Mouse (Mus musculus) lung, embryonic 16.5 days (tissue): ENCODE measurements around the gene Gnptab. TPM values are rescaled to one million over a fixed set of nuclear protein-coding genes. Genes with fewer than 3 reads are reported as not detected.

Experiments used
- ATAC-seq: fragments of 200-750 bp; cut with Nextera tagmentation; 2 replicates; pipeline ENCODE4 v1.8.0; 2017; ENCODE audit warnings: low read depth, mild to moderate bottlenecking, moderate library complexity
- H3K27ac ChIP-seq: fragments of 300-500 bp; sonication (generic); 2 replicates; pipeline ENCODE4 v1.5.1; 2014; ENCODE audit warnings: mild to moderate bottlenecking, control low read depth, low read length
- H3K27me3 ChIP-seq: fragments of 300-500 bp; sonication (generic); 2 replicates; pipeline ENCODE4 v1.6.1; 2014; ENCODE audit warnings: low read depth, low read length, mixed read lengths; ENCODE audit not compliant: control insufficient read depth, insufficient read depth
- H3K36me3 ChIP-seq: fragments of 300-500 bp; sonication (generic); 2 replicates; pipeline ENCODE4 v1.6.1; 2014; ENCODE audit warnings: low read length; ENCODE audit not compliant: control insufficient read depth, insufficient read depth
- H3K4me1 ChIP-seq: fragments of 300-500 bp; sonication (generic); replicated peaks from 2 replicates; pipeline ENCODE4 v1.6.1; 2014; ENCODE audit warnings: low read length, mixed read lengths; ENCODE audit not compliant: control insufficient read depth, insufficient read depth
- H3K4me2 ChIP-seq: fragments of 300-500 bp; sonication (generic); 2 replicates; pipeline ENCODE4 v1.6.1; 2014; ENCODE audit warnings: low read depth, low read length, control low read depth
- H3K4me3 ChIP-seq: fragments of 300-500 bp; sonication (generic); 2 replicates; pipeline ENCODE4 v1.5.1; 2014; ENCODE audit warnings: mild to moderate bottlenecking, low read length, control low read depth
- H3K9ac ChIP-seq: fragments of 300-500 bp; sonication (generic); 2 replicates; pipeline ENCODE4 v1.6.1; 2014; ENCODE audit warnings: low read length, control low read depth
- H3K9me3 ChIP-seq: fragments of 300-500 bp; sonication (generic); 2 replicates; pipeline ENCODE4 v1.6.1; 2016; ENCODE audit warnings: low read length; ENCODE audit not compliant: control insufficient read depth
- WGBS: fragments of 180-500 bp; shearing (Covaris S2); extraction: QIAGEN DNeasy Blood & Tissue Kit; methylation state at CpG from one replicate; pipeline ENCODE4 v1.1.7; 2014; 5-methylcytosine and 5-hydroxymethylcytosine counted together
- polyA plus RNA-seq: library from polyadenylated mRNA; unstranded; fragments of >200 nt; fragmentation: Nextera tagmentation; extraction: Ambion mirVana; gene quantifications from 2 replicates; pipeline ENCODE4 v1.2.1, GENCODE M21; 2015

Gene Gnptab
- 16.8 and 18.1 TPM in 2 replicates for polyA plus RNA-seq

DNA sequence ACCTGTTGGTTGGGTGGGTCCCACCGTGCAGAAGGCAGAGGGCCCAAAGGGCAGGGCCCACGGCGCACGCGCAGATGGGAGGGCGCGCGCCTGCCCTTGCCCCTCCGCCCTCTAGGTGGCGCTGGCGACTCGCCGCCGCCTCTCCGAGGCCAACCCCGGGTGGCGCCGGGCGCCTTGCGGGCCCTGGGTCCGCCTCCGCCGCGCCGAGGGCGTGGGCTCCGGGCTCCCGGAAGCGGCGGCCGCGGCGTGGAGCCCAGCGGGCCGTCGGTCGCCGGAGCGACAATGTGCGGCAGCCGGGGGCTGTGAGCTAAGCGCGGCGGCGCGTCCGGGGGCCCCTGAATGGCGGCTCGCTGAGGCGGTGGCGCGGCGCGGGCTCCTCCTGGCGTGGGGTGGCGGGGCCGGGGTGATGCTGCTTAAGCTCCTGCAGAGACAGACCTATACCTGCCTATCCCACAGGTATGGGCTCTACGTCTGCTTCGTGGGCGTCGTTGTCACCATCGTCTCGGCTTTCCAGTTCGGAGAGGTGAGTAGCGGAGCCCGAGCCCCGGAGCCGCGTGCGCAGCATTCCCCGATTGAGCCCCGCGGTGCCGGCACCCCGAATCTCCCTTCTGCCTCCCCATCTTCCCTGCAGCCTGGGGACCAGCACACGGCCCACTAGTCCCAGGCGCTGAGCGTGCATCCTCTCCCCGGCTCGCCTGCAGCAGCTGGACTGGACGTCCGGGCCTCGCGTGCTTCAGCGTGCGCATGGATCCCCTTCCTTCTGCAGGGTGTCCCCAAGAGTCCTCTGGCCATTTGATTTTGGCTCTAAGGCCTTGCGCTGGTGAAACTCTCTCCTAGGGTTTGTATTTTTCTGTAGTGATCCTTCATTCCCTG, at the start of gene Gnptab, which contains the start of gene Dram1:
Gene Gnptab (plus strand): TSS at position 120 of the 873 bp plus-strand sequence.
Gene Dram1 (minus strand): TSS at position 68 of the 873 bp plus-strand sequence.
- H3K27me3 ChIP-seq, result no peaks in the 10 kb centered on the region
- no peaks in the 10 kb centered on the region for H3K9me3 ChIP-seq
- peaks cover 22% of the 10 kb centered on the region for H3K4me1 ChIP-seq
- H3K9ac ChIP-seq, result peak within 1 kb of the TSS; percentile 77
- peak within 1 kb of the TSS; percentile 79 for H3K4me2 ChIP-seq
- peak within 1 kb of the TSS; percentile 75 for H3K27ac ChIP-seq
- H3K4me3 ChIP-seq, result peak within 1 kb of the TSS; percentile 81
- peak; percentile 87 for ATAC-seq
- no peaks in the 10 kb centered on the region for H3K36me3 ChIP-seq
- WGBS, result under 1% methylated on average over 80 of the region's 87 CpGs

GRCm38 (mm10) chr10:88330695-88331094, 48.2 kb upstream of the Gnptab start:
- no peaks in the 10 kb centered on the region; the same call in 1 of the 2 replicates for H3K36me3 ChIP-seq
- no peaks in the 10 kb centered on the region for H3K27me3 ChIP-seq
- no peak overlapping the region for H3K4me2 ChIP-seq
- H3K9me3 ChIP-seq, result no peaks in the 10 kb centered on the region
- no peak overlapping the region for H3K27ac ChIP-seq
- no peak overlapping the region for H3K9ac ChIP-seq
- no peaks in the 10 kb centered on the region; the same call in 1 of the 2 replicates for H3K4me1 ChIP-seq
- no peak overlapping the region for H3K4me3 ChIP-seq
- 13% methylated on average over 5 of the region's 5 CpGs for WGBS
- ATAC-seq, result no peak

GRCm38 (mm10) chr10:88340660-88341059, 38.3 kb upstream of the Gnptab start:
- peaks cover 6% of the 10 kb centered on the region; the same call in 1 of the 2 replicates for H3K4me1 ChIP-seq
- no peak for ATAC-seq

DNA sequence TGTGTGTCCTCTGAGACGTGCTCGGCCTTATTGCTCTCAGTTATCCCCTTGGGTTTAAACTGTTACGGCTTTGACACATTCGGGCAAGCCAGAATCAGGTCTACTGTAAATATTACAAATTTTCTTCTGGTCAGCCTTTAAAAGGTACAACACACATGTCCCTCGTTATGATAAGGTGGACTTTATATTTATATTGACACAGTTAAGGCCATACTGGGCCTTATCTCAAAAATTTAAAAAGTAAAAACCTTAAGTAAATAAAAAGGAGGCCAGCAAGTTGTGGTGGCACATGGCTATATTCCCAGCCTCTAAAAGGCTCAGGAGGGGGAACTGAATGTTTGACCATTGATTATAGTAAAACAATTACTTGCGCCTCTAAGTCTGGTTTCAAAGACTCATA, 37.6 kb upstream of the Gnptab start:
- Histone ChIP-seq H3K27ac (peak overlapping the region; percentile 51), H3K9ac (no peak overlapping the region), H3K27me3 (no peaks in the 10 kb centered on the region), H3K4me3 (no peak overlapping the region), H3K9me3 (0 out of 2 replicates have a peak, but pooled peaks cover under 1% of the 10 kb centered on the region), H3K4me2 (no peak overlapping the region), H3K36me3 (peaks cover 28% of the 10 kb centered on the region), H3K4me1 (peaks cover 8% of the 10 kb centered on the region; the same call in 1 of the 2 replicates)
- peak; percentile 52 for ATAC-seq
- 53% methylated on average over 6 of the region's 6 CpGs for WGBS

More at GRCm38 (mm10) chr10:88340660-88341059, 38.3 kb upstream of the Gnptab start:
- H3K9me3 ChIP-seq, result 0 out of 2 replicates have a peak, but pooled peaks cover 4% of the 10 kb centered on the region
- WGBS, result 87% methylated on average over 9 of the region's 9 CpGs
- H3K9ac ChIP-seq, result no peak overlapping the region
- H3K4me3 ChIP-seq, result no peak overlapping the region
- H3K36me3 ChIP-seq, result peaks cover 35% of the 10 kb centered on the region
- H3K4me2 ChIP-seq, result no peak overlapping the region
- peak overlapping the region; percentile 51 for H3K27ac ChIP-seq
- no peaks in the 10 kb centered on the region for H3K27me3 ChIP-seq

- Histone ChIP-seq H3K9me3 (no peaks in the 10 kb centered on the region), H3K4me2 (no peak overlapping the region), H3K36me3 (no peaks in the 10 kb centered on the region; the same call in 1 of the 2 replicates), H3K4me1 (peaks cover 21% of the 10 kb centered on the region), H3K27ac (peak overlapping the region; percentile 1; the same call in 1 of the 2 replicates), H3K27me3 (no peaks in the 10 kb centered on the region), H3K9ac (no peak overlapping the region), H3K4me3 (no peak overlapping the region)
- ATAC-seq, result no peak
- WGBS, result 51% methylated on average over 11 of the region's 11 CpGs
These were observed 33.0 kb upstream of the Gnptab start for GRCm38 (mm10) chr10:88345899-88346401.

- Histone ChIP-seq H3K4me1 (peaks cover 25% of the 10 kb centered on the region), H3K9me3 (no peaks in the 10 kb centered on the region), H3K4me2 (no peak overlapping the region), H3K36me3 (no peaks in the 10 kb centered on the region; the same call in 1 of the 2 replicates), H3K4me3 (no peak overlapping the region), H3K9ac (no peak overlapping the region), H3K27ac (peak overlapping the region; percentile 1; the same call in 1 of the 2 replicates), H3K27me3 (no peaks in the 10 kb centered on the region)
- no peak for ATAC-seq
- 70% methylated on average over 12 of the region's 12 CpGs for WGBS
These were observed 32.3 kb upstream of the Gnptab start for GRCm38 (mm10) chr10:88346454-88347245.

GRCm38 (mm10) chr10:88349800-88350199, 29.1 kb upstream of the Gnptab start:
- H3K4me2 ChIP-seq, result peak overlapping the region; percentile 29
- no peaks in the 10 kb centered on the region; the same call in 1 of the 2 replicates for H3K36me3 ChIP-seq
- no peaks in the 10 kb centered on the region for H3K27me3 ChIP-seq
- WGBS, result 46% methylated on average over 8 of the region's 8 CpGs
- peak overlapping the region; percentile 89 for H3K27ac ChIP-seq
- ATAC-seq, result peak; percentile 87
- H3K9ac ChIP-seq, result no peak overlapping the region; the same call in 1 of the 2 replicates
- H3K9me3 ChIP-seq, result no peaks in the 10 kb centered on the region
- H3K4me3 ChIP-seq, result no peak overlapping the region
- H3K4me1 ChIP-seq, result peaks cover 26% of the 10 kb centered on the region

GRCm38 (mm10) chr10:88350687-88351086, 28.2 kb upstream of the Gnptab start:
- Histone ChIP-seq H3K4me2 (peak overlapping the region; percentile 12; the same call in 1 of the 2 replicates), H3K4me1 (peaks cover 26% of the 10 kb centered on the region), H3K27me3 (no peaks in the 10 kb centered on the region), H3K4me3 (no peak overlapping the region), H3K9me3 (no peaks in the 10 kb centered on the region), H3K9ac (no peak overlapping the region), H3K36me3 (no peaks in the 10 kb centered on the region; the same call in 1 of the 2 replicates), H3K27ac (peak overlapping the region; percentile 84)
- WGBS, result 57% methylated on average over 2 of the region's 2 CpGs
- no peak for ATAC-seq
